Mouse (Mus musculus) midbrain, embryonic 10.5 days (tissue): Measurements from ENCODE around the gene Hnrnpa1. TPM values are rescaled to one million over a fixed set of nuclear protein-coding genes. Genes with fewer than 3 reads are reported as not detected.
A peak's percentile ranks its signal among the peaks of the same experiment; 100 is the strongest.
"Not testable (repeated sequence)": the region's sequence is repeated elsewhere in the genome, so short reads cannot be mapped to it uniquely, and the experiment has no call there.

Experiments
- DNase-seq: peaks from one replicate; pipeline ENCODE4 v3.0.0-alpha.2; 2017; ENCODE audit warnings: low spot score
- H3K27ac ChIP-seq: fragments of 300-500 bp; sonication (generic); replicated peaks from 2 replicates; pipeline ENCODE4 v1.5.1; 2016; ENCODE audit warnings: mild to moderate bottlenecking
- H3K27me3 ChIP-seq: fragments of 300-500 bp; sonication (generic); 2 replicates; pipeline ENCODE4 v1.6.1; 2016; ENCODE audit warnings: low read depth, mild to moderate bottlenecking; ENCODE audit not compliant: poor library complexity, severe bottlenecking
- H3K36me3 ChIP-seq: fragments of 300-500 bp; sonication (generic); 2 replicates; pipeline ENCODE4 v1.6.1; 2016; ENCODE audit warnings: mild to moderate bottlenecking, moderate library complexity
- H3K4me1 ChIP-seq: fragments of 300-500 bp; sonication (generic); 2 replicates; pipeline ENCODE4 v1.6.1; 2016
- H3K4me3 ChIP-seq: fragments of 300-500 bp; sonication (generic); 2 replicates; pipeline ENCODE4 v1.5.1; 2016; ENCODE audit warnings: mild to moderate bottlenecking, moderate library complexity
- H3K9me3 ChIP-seq: fragments of 300-500 bp; sonication (generic); replicated peaks from 2 replicates; pipeline ENCODE4 v1.6.1; 2016; ENCODE audit warnings: mild to moderate bottlenecking
- WGBS: fragments of 180-500 bp; shearing (Covaris S2); methylation state at CpG from one replicate; pipeline ENCODE4 v1.1.7; 2016; 5-methylcytosine and 5-hydroxymethylcytosine counted together
- polyA plus RNA-seq: library from polyadenylated mRNA; unstranded; fragments of >200 nt; fragmentation: Nextera tagmentation; extraction: Ambion mirVana; gene quantifications from 2 replicates; pipeline ENCODE4 v1.2.1, GENCODE M21; 2016

The Hnrnpa1 gene
- polyA plus RNA-seq, 1 experiment from 2014 or later = 1,692 TPM

DNA sequence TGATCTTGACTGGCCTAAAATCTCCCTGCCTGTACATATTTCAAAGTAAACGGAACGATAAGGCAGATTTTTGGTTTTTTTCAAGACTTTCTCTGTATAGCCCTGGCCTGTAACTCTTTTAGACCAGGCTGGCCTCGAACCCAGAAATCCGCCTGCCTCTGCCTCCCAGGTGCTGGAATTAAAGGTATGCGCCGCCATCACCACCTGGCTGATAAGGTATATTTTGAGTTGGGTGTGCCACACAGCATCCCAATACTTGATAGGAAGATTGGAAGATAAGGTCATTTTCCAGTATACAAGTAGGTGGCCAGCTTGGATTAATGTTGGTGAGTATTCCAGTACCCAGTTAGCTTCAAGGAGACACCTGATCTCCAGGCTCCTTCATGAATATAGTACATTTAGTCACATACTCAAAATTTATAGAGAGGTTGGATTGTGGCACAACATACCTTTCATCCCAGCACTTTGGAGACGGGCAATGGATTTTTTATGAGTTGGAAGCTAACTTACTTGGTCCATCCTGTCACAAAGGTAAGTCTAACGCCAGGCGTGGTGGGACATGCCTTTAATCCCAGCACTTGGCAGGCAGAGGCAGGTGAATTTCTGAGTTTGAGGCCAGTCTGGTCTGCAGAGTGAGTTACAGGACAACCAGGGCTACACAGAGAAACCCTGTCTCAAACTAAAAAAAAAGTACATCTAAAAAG lies 7.0 kb downstream of the Hnrnpa1 start:
- no peak for DNase-seq
- H3K4me3 ChIP-seq = no peak overlapping the region
- H3K27ac ChIP-seq = no peak overlapping the region
- H3K27me3 ChIP-seq = no peaks in the 10 kb centered on the region
- H3K9me3 ChIP-seq = no peaks in the 10 kb centered on the region
- WGBS = 91% methylated on average over 9 of the region's 9 CpGs
- H3K4me1 ChIP-seq = peaks cover 32% of the 10 kb centered on the region
- H3K36me3 ChIP-seq = peaks cover 66% of the 10 kb centered on the region

- Histone ChIP-seq H3K36me3 (peaks cover 59% of the 10 kb centered on the region), H3K9me3 (no peaks in the 10 kb centered on the region)
- peak; percentile 23 for DNase-seq
These were observed 7.7 kb downstream of the Hnrnpa1 start for GRCm38 (mm10) chr15:103247782-103248400.

DNA sequence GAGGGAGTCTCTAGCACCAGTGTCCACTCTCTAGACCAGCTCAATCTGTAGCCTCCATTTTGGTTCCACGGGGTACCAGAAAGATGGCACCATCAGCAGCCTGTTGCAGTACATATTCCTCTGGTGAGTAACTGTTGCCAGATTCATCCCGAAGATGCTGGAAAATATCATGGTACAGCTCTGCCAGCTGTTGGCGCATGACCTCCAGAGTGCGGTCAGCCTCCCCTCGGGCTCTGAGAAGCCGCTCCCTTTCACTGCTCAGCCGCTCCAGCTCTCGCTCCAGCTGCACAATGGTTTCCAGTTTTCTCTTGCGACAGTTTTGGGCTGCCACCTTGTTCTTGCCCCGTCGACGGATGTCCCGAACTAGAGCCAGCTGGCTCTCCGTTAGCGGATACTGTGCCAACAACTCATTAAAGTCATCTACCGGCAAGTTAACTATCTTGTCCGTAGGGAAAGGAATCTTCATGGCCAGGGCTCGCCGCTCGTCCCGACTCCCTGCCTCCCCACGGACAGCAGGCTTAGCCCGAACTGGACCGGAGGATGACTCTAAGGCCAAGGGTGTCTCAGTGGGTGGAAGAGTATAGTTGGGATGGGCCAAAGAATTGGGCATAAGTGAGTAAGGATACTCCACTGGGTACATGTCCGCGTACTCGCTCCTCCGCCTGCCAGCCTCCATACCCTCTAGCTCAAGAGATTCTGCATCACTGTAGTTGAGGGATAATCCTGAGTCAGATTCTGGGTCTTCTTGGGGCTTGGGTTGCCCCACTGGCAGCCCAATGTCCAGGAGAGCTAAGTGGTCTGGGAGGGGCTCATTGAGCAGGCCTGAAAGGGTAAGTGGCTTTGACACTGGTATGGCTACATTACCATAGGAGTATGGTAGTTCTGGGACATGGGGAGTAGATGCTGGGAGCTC lies 8.4 kb downstream of the Hnrnpa1 start:
- H3K27me3 ChIP-seq = peaks cover under 1% of the 10 kb centered on the region; the same call in 1 of the 2 replicates
- peaks cover 52% of the 10 kb centered on the region for H3K36me3 ChIP-seq
- H3K4me1 ChIP-seq = peaks cover 17% of the 10 kb centered on the region
- DNase-seq = peak; percentile 28
- H3K9me3 ChIP-seq = no peaks in the 10 kb centered on the region
- no peak overlapping the region; the same call in 1 of the 2 replicates for H3K27ac ChIP-seq
- 88% methylated on average over 28 of the region's 28 CpGs for WGBS
- H3K4me3 ChIP-seq = no peak overlapping the region

More at GRCm38 (mm10) chr15:103247782-103248400, 7.7 kb downstream of the Hnrnpa1 start:
- no peaks in the 10 kb centered on the region for H3K27me3 ChIP-seq
- no peak overlapping the region for H3K27ac ChIP-seq
- peaks cover 25% of the 10 kb centered on the region for H3K4me1 ChIP-seq
- H3K4me3 ChIP-seq = no peak overlapping the region

DNA sequence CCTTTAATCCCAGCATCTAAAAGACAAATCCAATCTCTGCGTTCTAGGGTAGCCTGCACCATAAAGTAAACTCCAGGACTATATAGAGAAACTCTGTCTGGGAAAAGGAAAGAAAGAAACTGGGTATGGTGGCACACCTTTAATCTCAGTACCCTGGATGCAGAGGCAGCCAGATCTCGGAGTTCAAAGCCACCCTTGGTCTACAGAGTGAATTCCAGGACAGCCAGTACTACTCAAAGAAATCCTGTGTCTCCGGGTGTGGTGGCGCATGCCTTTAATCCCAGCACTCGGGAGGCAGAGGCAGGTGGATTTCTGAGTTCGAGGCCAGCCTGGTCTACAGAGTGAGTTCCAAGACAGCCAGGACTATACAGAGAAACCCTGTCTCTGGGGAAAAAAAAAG lies 9.3 kb downstream of the Hnrnpa1 start:
- WGBS = 88% methylated on average over 6 of the region's 6 CpGs
- Histone ChIP-seq H3K4me1 (peaks cover 15% of the 10 kb centered on the region), H3K36me3 (peaks cover 47% of the 10 kb centered on the region)
- not testable (repeated sequence) for H3K27ac ChIP-seq, H3K27me3 ChIP-seq, DNase-seq, H3K9me3 ChIP-seq, H3K4me3 ChIP-seq

GRCm38 (mm10) chr15:103250195-103250740 lies 10.0 kb downstream of the Hnrnpa1 start:
- WGBS = 34% methylated on average over 2 of the region's 2 CpGs
- no peak overlapping the region for H3K4me3 ChIP-seq
- peaks cover 41% of the 10 kb centered on the region for H3K36me3 ChIP-seq

DNA sequence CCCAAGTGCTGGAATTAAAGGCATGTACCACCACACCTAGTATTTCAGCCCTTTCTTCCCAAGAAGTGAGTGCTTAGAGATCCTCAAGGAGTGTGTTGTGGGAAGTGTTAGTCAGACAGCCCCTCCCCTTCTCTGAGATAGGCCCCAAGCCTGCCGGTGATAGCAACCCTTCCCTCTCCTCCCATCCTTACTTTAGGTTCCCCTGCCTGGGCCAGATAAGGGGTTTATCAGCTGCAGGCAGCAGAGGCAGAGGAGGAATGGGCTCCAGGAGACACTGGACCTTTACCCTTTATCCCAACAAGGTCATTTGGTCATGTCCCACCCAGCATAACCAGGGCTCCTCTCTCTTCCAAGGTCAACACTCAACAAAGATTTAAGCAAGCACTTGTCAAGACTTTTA lies 11.4 kb downstream of the Hnrnpa1 start:
- WGBS = 86% methylated on average over 1 of the region's 1 CpGs
- Histone ChIP-seq H3K4me1 (peaks cover 17% of the 10 kb centered on the region), H3K27ac (no peak overlapping the region), H3K9me3 (no peaks in the 10 kb centered on the region), H3K4me3 (no peak overlapping the region), H3K27me3 (peaks cover 19% of the 10 kb centered on the region), H3K36me3 (peaks cover 28% of the 10 kb centered on the region)
- DNase-seq = no peak

More at GRCm38 (mm10) chr15:103250195-103250740, 10.0 kb downstream of the Hnrnpa1 start:
- peaks cover 15% of the 10 kb centered on the region for H3K27me3 ChIP-seq
- H3K9me3 ChIP-seq = no peaks in the 10 kb centered on the region
- peak overlapping the region; percentile 1; the same call in 1 of the 2 replicates for H3K27ac ChIP-seq
- peak; percentile 77 for DNase-seq
- H3K4me1 ChIP-seq = peaks cover 19% of the 10 kb centered on the region

DNA sequence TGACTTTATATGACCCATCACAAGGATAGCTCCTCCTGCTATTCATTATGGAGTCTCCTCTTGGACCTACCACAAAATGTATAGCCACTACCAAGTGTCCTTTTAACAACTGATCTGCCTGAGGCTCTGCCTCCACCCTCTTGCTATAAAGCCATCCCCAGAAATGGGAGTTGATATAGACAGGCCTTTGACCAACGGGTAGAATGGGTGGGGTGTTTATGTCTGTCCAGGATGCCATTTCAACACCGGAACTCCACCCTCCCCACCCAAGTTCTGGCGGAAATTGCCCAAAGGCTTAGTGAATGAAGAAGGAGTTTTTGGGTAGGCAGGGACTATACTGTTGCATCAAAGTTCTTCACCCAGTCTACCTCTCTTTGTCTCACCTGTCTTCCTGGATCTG lies 12.4 kb downstream of the Hnrnpa1 start:
- Histone ChIP-seq H3K36me3 (peaks cover 17% of the 10 kb centered on the region), H3K27me3 (peaks cover 19% of the 10 kb centered on the region), H3K4me1 (peaks cover 17% of the 10 kb centered on the region), H3K27ac (no peak overlapping the region), H3K9me3 (no peaks in the 10 kb centered on the region), H3K4me3 (no peak overlapping the region)
- DNase-seq = no peak
- WGBS = 89% methylated on average over 3 of the region's 3 CpGs

- no peak for DNase-seq
- Histone ChIP-seq H3K4me3 (no peak overlapping the region), H3K27me3 (peaks cover 23% of the 10 kb centered on the region), H3K9me3 (no peaks in the 10 kb centered on the region), H3K27ac (no peak overlapping the region), H3K4me1 (peaks cover 24% of the 10 kb centered on the region), H3K36me3 (peaks cover 10% of the 10 kb centered on the region)
- 95% methylated on average over 1 of the region's 1 CpGs for WGBS
These were observed 13.1 kb downstream of the Hnrnpa1 start for GRCm38 (mm10) chr15:103253352-103253751.

- Histone ChIP-seq H3K36me3 (no peaks in the 10 kb centered on the region), H3K27ac (peak overlapping the region; percentile 81), H3K27me3 (peaks cover 25% of the 10 kb centered on the region), H3K4me1 (peaks cover 28% of the 10 kb centered on the region), H3K9me3 (no peaks in the 10 kb centered on the region), H3K4me3 (peak overlapping the region; percentile 56)
- DNase-seq = peak; percentile 50
- 2% methylated on average over 25 of the region's 25 CpGs for WGBS
These were observed 14.9 kb downstream of the Hnrnpa1 start for GRCm38 (mm10) chr15:103255169-103255568.

- H3K36me3 ChIP-seq = no peaks in the 10 kb centered on the region
- no peak overlapping the region for H3K4me3 ChIP-seq
- H3K4me1 ChIP-seq = peaks cover 25% of the 10 kb centered on the region
- H3K9me3 ChIP-seq = no peaks in the 10 kb centered on the region
- H3K27me3 ChIP-seq = peaks cover 25% of the 10 kb centered on the region
- WGBS = 89% methylated on average over 6 of the region's 6 CpGs
- no peak for DNase-seq
- no peak overlapping the region for H3K27ac ChIP-seq
These were observed 16.2 kb downstream of the Hnrnpa1 start for GRCm38 (mm10) chr15:103256210-103256986.

- H3K27ac ChIP-seq = peak within 1 kb of the TSS; percentile 55; the same call in 1 of the 2 replicates
- peak within 1 kb of the TSS; percentile 34 for H3K4me3 ChIP-seq
- H3K27me3 ChIP-seq = peaks cover 25% of the 10 kb centered on the region
- no peaks in the 10 kb centered on the region for H3K36me3 ChIP-seq
- no peaks in the 10 kb centered on the region for H3K9me3 ChIP-seq
- WGBS = 12% methylated on average over 15 of the region's 15 CpGs
- H3K4me1 ChIP-seq = peaks cover 25% of the 10 kb centered on the region
- DNase-seq = peak; percentile 39
These were observed 17.8 kb downstream of the Hnrnpa1 start, which contains the start of gene Nfe2 for GRCm38 (mm10) chr15:103257790-103258728. Gene Nfe2, minus strand, starts transcription at chr15:103258403.
